Mouse (Mus musculus) MN1 (cell line): Measurements from ENCODE around the gene Pbld2.

Experiments
- DNase-seq: peaks from one replicate; pipeline ENCODE4 v3.0.0-alpha.2; 2016; ENCODE audit warnings: low spot score

Gene Pbld2

DNA sequence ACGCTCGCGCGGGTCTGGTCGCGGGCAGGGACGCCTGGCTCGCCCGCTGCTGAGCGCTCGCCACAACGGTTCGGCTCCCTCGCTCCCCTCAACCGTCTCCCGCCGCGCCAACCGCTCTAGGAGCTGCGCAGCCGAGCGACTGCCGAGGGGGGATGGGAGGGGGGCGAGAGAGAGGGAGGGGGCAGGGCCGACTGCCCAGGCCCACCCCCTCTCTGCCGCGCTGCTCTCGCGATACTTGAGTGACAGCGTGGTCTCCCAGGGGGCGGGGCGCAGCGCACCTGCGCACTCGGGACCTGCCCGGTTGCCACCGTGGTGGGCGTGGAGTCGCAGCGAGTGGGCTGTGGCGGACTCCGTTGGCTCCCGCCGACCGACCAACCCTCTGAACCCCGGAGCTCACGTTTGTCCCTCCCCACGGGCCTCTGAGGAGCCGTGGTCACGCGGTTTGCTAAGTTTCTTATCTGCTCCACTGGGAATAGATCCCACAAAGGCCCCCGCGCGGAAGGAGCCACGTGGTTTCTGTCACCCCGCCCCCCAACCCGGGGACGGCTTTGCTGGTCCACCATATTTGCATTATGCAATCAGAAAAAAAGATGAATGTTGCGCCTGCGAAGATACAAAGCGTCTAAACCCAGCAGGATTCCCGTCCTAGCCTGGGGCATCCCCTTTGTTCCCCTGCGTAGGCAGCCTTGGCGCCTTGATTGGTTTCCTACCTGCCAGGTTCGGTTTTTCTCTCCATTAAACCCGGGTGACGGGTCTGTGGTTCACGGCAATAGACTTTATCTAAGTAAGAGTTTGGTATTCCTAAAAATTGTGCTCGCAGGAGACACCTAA, at the start of gene Pbld2, which contains the start of gene Hnrnph3:
Gene Pbld2 (plus strand): TSS at position 567 of the 831 bp plus-strand sequence.
Gene Hnrnph3 (minus strand): TSS at position 469 of the 831 bp plus-strand sequence.
- DNase-seq = peak; percentile 98

DNA sequence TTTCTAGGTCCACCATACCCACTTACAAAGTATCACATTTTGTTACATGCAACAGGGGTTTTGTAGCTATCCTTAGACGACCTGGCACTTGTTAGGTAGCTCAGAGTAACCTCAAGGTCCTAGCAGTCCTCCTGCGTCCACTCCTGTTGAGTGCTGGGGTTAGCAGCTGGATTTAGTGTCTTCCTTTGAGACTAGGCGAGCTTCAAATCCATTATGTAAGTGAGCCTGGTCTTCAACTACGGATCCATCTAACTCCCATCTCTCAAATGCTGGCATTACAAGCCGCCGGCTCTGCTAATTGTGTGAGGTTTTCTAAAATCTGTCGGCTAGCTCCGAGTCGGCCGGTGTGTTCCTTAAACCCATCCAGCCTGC, 44.5 kb upstream of the Pbld2 start:
- DNase-seq = no peak

- peak; percentile 87 for DNase-seq
These were observed 43.8 kb upstream of the Pbld2 start, which contains the start of gene Rufy2 for GRCm38 (mm10) chr10:62980039-62980954. Gene Rufy2, plus strand, starts transcription at chr10:62980223.

DNA sequence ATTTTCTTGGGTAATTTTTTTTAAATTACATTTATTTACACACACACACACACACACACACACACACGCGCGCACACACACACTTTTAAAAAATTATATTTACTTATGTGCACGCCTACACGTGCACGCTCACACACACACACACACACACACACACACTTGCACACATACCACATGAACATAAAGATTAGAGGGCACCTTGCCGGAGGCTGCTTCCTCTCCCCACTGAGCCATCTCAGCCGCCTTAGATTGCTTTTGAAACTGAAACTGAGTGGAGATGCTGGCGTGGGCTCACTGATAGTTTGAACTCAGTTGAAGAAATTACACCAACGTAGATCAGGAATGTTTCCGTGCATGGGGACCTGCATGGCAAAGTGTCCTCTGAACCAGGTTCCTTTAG, 40.0 kb upstream of the Pbld2 start:
- no peak for DNase-seq

DNA sequence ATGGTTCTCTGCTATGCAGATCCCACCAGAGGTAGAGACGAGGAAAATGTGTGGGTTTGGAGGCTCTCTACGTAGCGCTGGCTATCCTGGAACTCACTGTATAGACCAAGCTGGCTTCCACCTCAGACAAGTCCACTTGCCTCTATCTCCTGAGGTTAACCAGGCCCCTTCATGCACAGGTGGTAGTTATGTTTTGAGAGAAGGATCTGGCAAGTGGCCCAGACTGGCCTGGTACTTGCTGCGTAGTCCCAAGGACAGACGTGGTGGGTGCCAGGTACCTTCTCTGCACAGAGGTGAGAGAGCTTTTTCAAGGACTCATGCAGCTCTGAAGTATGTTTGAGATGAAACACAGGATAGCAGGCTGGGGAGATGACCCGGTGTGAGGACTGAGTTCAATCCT, 39.6 kb upstream of the Pbld2 start:
- peak; percentile 34 for DNase-seq

DNA sequence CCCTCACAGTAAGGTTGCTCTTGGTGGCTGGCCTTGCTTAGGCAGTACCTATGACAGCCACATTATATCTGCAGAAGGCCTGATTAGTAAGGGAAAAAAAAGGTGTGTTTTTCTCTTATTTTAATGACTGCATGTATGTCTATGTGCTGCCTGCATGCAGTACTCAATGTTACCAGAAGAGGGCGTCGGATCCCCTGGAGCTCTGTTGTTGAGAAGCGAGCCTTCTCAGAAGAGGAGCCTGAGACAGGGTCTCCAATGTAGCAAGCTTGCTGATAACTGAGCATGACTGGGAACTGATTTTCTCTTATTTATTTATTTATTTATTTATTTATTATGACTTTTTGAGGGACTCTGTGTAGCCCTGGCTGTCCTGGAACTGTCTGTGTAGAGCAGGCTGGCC, 36.8 kb upstream of the Pbld2 start:
- DNase-seq = peak; percentile 18

GRCm38 (mm10) chr10:62990636-62991035, 33.5 kb upstream of the Pbld2 start:
- no peak for DNase-seq

DNA sequence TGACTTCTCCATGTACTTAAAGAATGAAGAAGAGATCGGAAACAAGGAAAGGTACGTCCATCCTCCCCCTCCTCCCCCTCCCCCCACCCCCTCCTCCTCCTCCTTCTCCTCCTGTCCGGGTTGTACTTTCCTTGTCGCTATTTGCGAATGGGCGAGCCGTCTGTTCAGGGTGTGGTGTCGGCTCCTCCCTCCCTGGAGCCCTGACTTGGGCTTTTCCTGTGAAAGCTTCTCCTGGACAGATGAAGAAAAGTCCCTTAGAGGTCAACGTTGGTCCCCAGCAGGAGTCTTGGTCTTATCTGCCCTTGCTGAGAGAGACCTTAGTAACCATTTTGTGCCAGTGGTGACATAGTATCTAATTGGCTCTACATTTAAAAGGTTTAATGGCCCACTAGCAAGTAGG, 30.1 kb upstream of the Pbld2 start:
- no peak for DNase-seq

DNA sequence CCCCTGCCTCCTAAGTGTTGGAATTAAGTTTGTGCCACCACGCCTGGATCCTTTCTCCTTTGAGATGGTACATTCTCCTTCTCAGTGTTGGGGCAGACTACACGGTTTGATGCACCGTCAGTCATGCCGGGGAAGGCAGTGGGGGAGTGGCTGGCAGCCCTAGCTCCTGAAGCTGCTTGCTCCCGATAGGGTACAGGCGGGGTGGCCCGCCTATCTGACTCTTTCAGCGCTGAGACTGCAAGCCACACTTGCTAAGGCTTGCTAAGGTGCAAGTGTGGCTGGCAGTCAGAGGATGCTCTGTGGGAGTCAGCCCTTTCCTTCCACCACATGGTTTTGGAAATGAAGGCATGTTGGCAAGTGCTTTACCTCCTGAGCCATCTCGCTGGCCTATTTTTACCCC, 23.5 kb upstream of the Pbld2 start:
- no peak for DNase-seq

DNA sequence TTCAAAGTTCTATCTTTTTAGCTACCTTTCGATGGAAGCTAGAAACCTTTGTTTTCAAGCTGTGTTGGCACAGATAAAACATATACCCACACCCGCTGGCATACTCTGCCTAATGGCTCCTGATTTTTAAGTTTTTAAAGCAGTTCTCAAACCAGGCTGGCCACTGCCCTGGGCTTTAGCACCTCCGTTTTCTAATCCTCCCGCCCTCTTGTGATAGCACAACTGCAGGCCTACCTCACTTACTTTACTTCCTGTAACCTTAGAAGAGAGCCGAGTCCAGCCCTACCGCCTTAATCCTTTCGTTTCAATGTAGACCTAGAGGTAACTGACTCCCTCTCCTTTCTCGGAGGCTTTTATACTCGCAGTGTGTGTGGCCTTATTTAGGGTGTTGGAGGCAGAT, 20.9 kb upstream of the Pbld2 start:
- no peak for DNase-seq

- DNase-seq = no peak
These were observed 19.6 kb upstream of the Pbld2 start for GRCm38 (mm10) chr10:63004556-63004955.

- DNase-seq = no peak
These were observed 15.9 kb upstream of the Pbld2 start for GRCm38 (mm10) chr10:63008193-63008592.

DNA sequence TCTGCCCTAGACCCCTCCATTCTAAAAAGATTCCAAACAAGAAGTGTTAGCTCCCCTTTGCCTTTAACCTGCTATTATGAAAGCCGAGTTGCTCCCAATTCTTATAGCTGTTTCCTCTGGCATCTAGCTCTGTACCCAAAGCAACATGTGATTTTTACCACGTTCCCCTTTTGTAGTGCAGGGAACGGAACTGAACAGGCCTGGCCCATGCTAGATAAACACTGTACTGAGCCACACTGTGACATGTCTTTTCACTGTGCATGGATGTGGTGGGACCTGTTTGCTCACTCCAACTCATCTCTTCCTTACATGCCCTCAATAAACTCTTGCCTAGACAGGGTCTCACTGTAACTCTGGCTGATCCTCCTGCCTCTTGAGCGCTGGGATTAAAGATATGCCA, 13.8 kb upstream of the Pbld2 start:
- no peak for DNase-seq

DNA sequence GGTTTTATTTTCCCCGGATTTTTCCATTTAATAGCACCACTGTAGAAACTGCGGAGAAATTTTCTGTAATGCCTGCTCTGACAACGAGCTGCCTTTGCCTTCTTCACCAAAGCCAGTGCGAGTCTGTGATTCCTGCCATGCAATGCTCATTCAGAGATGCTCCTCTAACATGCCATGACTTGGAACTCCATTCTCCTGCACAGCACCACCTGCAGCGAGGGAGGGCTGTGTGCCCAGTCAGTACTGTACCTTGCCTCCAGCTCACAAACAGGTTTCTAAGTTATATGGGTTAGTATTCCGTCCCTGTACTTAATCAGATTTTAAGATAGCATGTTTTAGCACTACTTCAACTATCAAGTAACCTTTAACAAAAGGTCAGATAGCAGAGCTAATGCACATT, 12.6 kb upstream of the Pbld2 start:
- DNase-seq = no peak

DNA sequence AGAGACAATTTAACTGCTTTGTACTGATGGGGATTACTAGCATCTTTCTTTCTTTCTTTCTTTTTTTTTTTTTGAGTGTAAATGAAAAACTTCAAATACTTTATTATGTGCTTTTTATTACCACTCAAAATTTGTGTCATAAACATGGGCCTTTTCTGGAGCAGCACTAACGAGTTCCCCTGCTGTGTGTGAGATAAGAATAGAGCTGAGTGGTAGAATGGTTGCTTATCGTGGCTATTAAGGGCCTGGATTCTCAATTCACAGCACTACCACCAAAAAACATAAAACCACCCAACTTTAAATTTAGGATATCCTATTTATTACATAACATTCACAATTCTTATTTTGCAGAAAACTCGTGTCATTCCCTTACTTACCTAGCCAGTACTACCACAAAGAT, 10.6 kb upstream of the Pbld2 start:
- no peak for DNase-seq

- no peak for DNase-seq
These were observed 9.9 kb upstream of the Pbld2 start for GRCm38 (mm10) chr10:63014168-63014567.

GRCm38 (mm10) chr10:63019304-63019703, 4.8 kb upstream of the Pbld2 start:
- no peak for DNase-seq

- no peak for DNase-seq
These were observed 2.4 kb upstream of the Pbld2 start for GRCm38 (mm10) chr10:63021702-63022101.

GRCm38 (mm10) chr10:63022541-63023120, 1.5 kb upstream of the Pbld2 start:
- no peak for DNase-seq

GRCm38 (mm10) chr10:63023121-63023748, 880 bp upstream of the Pbld2 start:
- DNase-seq = peak; percentile 66

GRCm38 (mm10) chr10:63024580-63024910, 430 bp downstream of the Pbld2 start:
- peak; percentile 80 for DNase-seq

DNA sequence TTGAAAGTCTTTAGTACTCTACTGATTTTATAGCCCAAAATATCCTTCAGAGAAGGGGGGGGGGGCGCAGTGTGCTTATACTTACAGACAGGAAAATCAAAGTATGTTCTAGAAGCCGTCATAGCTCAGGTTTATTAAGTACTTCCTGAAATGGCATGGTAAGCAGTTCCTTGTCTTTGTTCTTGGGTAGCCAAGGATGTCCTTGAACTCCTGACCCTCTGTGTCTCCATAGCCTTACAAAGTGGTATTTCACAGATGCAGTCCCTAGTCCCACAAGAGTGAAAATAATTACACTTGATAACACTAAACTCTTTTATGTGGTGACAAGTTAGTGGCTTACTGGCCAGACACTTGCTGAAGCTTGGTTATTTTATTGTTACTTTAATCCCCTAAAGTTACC, 901 bp downstream of the Pbld2 start:
- DNase-seq = no peak
